Mouse (Mus musculus) G1E (cell line): ENCODE measurements around the gene Gdpd1. TPM values are rescaled to one million over a fixed set of nuclear protein-coding genes. Genes with fewer than 3 reads are reported as not detected.

Source experiments
- ATAC-seq: 2 replicates; pipeline ENCODE4 v1.8.0; 2016; ENCODE audit warnings: mild to moderate bottlenecking; ENCODE audit not compliant: insufficient number of reproducible peaks, poor library complexity, low FRiP score, severe bottlenecking; ENCODE audit errors: extremely low read depth
- DNase-seq: peaks from one replicate; pipeline ENCODE4 v3.0.0; 2012; ENCODE audit warnings: low spot score
- H3K27me3 ChIP-seq: 2 replicates; pipeline ENCODE4 v1.6.1; 2012; ENCODE audit warnings: mild to moderate bottlenecking, low read length, inconsistent platforms; ENCODE audit not compliant: insufficient read depth
- H3K36me3 ChIP-seq: replicated peaks from 2 replicates; pipeline ENCODE3; 2012; ENCODE audit warnings: mild to moderate bottlenecking, inconsistent platforms
- H3K4me1 ChIP-seq: 2 replicates; pipeline ENCODE4 v1.6.1; 2012; ENCODE audit warnings: low read depth, low read length, inconsistent platforms, mixed read lengths; ENCODE audit not compliant: insufficient read depth
- H3K4me3 ChIP-seq: 2 replicates; pipeline ENCODE4 v1.5.1; 2012; ENCODE audit warnings: low read depth, mild to moderate bottlenecking, inconsistent platforms, low read length, moderate library complexity, mixed read lengths
- H3K9me3 ChIP-seq: replicated peaks from 2 replicates; pipeline ENCODE4 v1.6.1; 2012; ENCODE audit warnings: inconsistent platforms
- CTCF ChIP-seq: IDR thresholded peaks from 2 replicates; pipeline ENCODE4 v1.5.1; 2012; ENCODE audit warnings: low read depth, low read length, inconsistent platforms, mixed read lengths
- GATA1 ChIP-seq: IDR thresholded peaks from 2 replicates; pipeline ENCODE4 v1.6.1; 2012; ENCODE audit warnings: borderline replicate concordance, low read length, inconsistent platforms, mixed read lengths
- GATA2 ChIP-seq: IDR thresholded peaks from 2 replicates; pipeline ENCODE4 v1.6.1; 2012; ENCODE audit warnings: low read depth, low read length, inconsistent platforms, borderline replicate concordance
- POLR2AphosphoS5 ChIP-seq: IDR thresholded peaks from 2 replicates; pipeline ENCODE4 v1.6.1; 2012; ENCODE audit warnings: low read depth, low read length, inconsistent platforms; ENCODE audit not compliant: insufficient replicate concordance
- TAL1 ChIP-seq: conservative IDR thresholded peaks from 2 replicates; pipeline ENCODE4 v1.6.1; 2012; ENCODE audit warnings: low read depth, low read length, inconsistent platforms, mixed read lengths
- polyA plus RNA-seq: library from polyadenylated mRNA; stranded (reverse); fragments of >175 nt; gene quantifications from 2 replicates; pipeline ENCODE4 v1.2.3, GENCODE M21; 2012
- total RNA-seq, 2 experiments: library from RNA; stranded (forward) in 1 of 2; stranded (reverse) in 1 of 2; fragments of 200-1000 nt in 1 of 2; fragments of >200 nt in 1 of 2; fragmentation: Nextera tagmentation in 1 of 2; gene quantifications; 2 replicates each; pipeline ENCODE4 v1.2.3; 2014 to 2017

The Gdpd1 gene
- total and polyA plus RNA-seq, 3 experiments = 0.05 to 1.5 (median 0.87) TPM

GRCm38 (mm10) chr11:87019431-87019830 is 54.4 kb downstream of the Gdpd1 start:
- no peak overlapping the region for H3K4me3 ChIP-seq
- H3K36me3 ChIP-seq = no peaks in the 10 kb centered on the region
- H3K4me1 ChIP-seq = peaks cover 3% of the 10 kb centered on the region; the same call in 1 of the 2 replicates
- H3K27me3 ChIP-seq = no peaks in the 10 kb centered on the region
- H3K9me3 ChIP-seq = peaks cover 3% of the 10 kb centered on the region
- no peak for ATAC-seq
- TF ChIP-seq GATA1 = no peak
- no peak for DNase-seq

GRCm38 (mm10) chr11:87018081-87018480 is 55.8 kb downstream of the Gdpd1 start:
- TF ChIP-seq GATA2 (no peak), TAL1 (no peak), GATA1 (no peak), CTCF (no peak)
- Histone ChIP-seq H3K27me3 (no peaks in the 10 kb centered on the region), H3K4me1 (peaks cover 8% of the 10 kb centered on the region), H3K9me3 (peaks cover 3% of the 10 kb centered on the region), H3K36me3 (no peaks in the 10 kb centered on the region), H3K4me3 (no peak overlapping the region)
- no peak for DNase-seq
- no peak for ATAC-seq

- ATAC-seq = no peak
- no peaks in the 10 kb centered on the region for H3K27me3 ChIP-seq
- no peak overlapping the region for H3K4me3 ChIP-seq
- H3K36me3 ChIP-seq = no peaks in the 10 kb centered on the region
- TF ChIP-seq CTCF = no peak
- no peak for DNase-seq
- H3K9me3 ChIP-seq = no peaks in the 10 kb centered on the region
- peaks cover 6% of the 10 kb centered on the region for H3K4me1 ChIP-seq
These were observed 58.2 kb downstream of the Gdpd1 start for GRCm38 (mm10) chr11:87015691-87016090.

- peak; percentile 46; the same call in 1 of the 2 replicates for TF ChIP-seq CTCF
- no peak for TF ChIP-seq GATA2
- Histone ChIP-seq H3K4me1 (peaks cover 6% of the 10 kb centered on the region), H3K4me3 (no peak overlapping the region), H3K27me3 (no peaks in the 10 kb centered on the region), H3K36me3 (no peaks in the 10 kb centered on the region), H3K9me3 (no peaks in the 10 kb centered on the region)
- ATAC-seq = no peak
- DNase-seq = no peak
These were observed 63.4 kb downstream of the Gdpd1 start for GRCm38 (mm10) chr11:87010476-87010875.

GRCm38 (mm10) chr11:87007371-87007770 is 66.5 kb downstream of the Gdpd1 start:
- DNase-seq = no peak
- no peaks in the 10 kb centered on the region for H3K9me3 ChIP-seq
- H3K36me3 ChIP-seq = no peaks in the 10 kb centered on the region
- H3K4me1 ChIP-seq = no peaks in the 10 kb centered on the region
- no peak for TF ChIP-seq POLR2AphosphoS5
- no peak for ATAC-seq
- H3K4me3 ChIP-seq = no peak overlapping the region
- no peaks in the 10 kb centered on the region for H3K27me3 ChIP-seq

GRCm38 (mm10) chr11:87004960-87005755 is 68.7 kb downstream of the Gdpd1 start:
- Histone ChIP-seq H3K9me3 (no peaks in the 10 kb centered on the region), H3K4me3 (no peak overlapping the region), H3K4me1 (0 out of 2 replicates have a peak, but pooled peaks cover 2% of the 10 kb centered on the region), H3K27me3 (peaks cover 4% of the 10 kb centered on the region; the same call in 1 of the 2 replicates), H3K36me3 (no peaks in the 10 kb centered on the region)
- no peak for ATAC-seq
- TF ChIP-seq CTCF (no peak), GATA2 (no peak)
- DNase-seq = no peak

- no peak overlapping the region for H3K4me3 ChIP-seq
- H3K27me3 ChIP-seq = peaks cover 8% of the 10 kb centered on the region
- H3K4me1 ChIP-seq = 0 out of 2 replicates have a peak, but pooled peaks cover 2% of the 10 kb centered on the region
- no peak for ATAC-seq
- TF ChIP-seq POLR2AphosphoS5 (no peak), GATA1 (no peak), CTCF (no peak), GATA2 (no peak), TAL1 (no peak)
- DNase-seq = no peak
- H3K9me3 ChIP-seq = no peaks in the 10 kb centered on the region
- no peaks in the 10 kb centered on the region for H3K36me3 ChIP-seq
These were observed 71.6 kb downstream of the Gdpd1 start for GRCm38 (mm10) chr11:87002078-87002829.
